Mouse (Mus musculus) erythroid progenitor cell, adult 5-6 weeks (primary cell): ENCODE measurements at regions not wholly inside any gene's neighbourhood (a gene's known extent, or its start where the extent isn't known, plus 50 kb on each side); places are given as distances from the start of the nearest gene placed in this dataset.

Experiments
- ATAC-seq: replicated peaks from 2 replicates; pipeline ENCODE4 v1.8.0; 2016; ENCODE audit warnings: moderate number of reproducible peaks, mild to moderate bottlenecking, moderate TSS enrichment, inconsistent platforms; ENCODE audit not compliant: poor library complexity, low FRiP score, severe bottlenecking

DNA sequence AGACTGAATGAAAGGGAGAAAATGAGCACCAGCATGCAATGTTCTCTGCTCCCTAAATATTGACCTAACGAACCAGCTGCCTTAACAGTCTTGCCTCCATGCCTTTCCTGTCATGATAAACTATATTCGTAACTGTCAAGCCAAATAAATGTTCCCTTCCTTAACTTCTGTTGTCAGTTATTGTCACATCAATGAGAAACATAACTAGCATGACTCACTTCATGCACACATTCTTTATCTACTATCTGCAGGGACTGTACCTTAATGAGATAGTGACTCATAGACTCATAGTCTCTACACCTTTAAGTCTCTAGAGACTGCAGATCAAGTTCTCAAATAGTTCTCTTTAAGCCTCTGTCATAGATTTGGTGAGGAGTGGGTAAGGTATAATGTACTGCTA lies 349.2 kb upstream of the Slc30a5 start:
- no peak for ATAC-seq

DNA sequence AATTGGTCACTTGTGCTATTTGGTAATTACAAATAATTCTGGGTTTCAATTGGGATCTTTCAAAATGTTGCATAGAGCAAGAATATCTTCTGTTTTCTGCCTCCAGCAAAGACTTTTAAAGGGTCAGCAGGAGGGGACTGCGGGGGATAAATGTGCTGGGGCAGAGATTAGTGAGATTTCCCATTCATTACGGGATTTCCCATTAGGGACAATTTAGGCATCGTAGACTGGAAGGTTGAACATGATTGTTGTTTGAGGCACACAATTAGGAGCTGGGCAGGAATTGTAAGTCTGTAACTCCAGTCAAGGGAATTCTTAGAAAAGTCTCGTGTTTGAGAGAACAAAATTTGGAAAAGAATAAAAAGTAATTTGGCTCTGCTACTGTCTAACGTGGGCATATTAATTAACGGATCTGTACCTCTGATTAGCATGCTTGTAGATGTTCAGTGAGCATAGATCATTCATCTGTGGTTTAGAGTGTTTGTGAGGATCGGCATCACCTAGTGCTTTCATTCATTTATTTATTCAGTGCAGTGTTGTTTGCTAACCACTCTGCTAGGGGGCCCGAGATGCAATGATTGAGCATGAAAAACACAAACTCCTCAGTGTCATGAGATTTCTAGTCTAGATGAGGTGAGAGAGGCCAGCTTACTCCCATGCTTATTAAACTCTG lies 341.9 kb upstream of the Slc30a5 start:
- no peak for ATAC-seq

- no peak for ATAC-seq
Measured at GRCm38 (mm10) chr13:101161768-101162167, 328.5 kb upstream of the Slc30a5 start.

- no peak for ATAC-seq
Measured at GRCm38 (mm10) chr13:101159878-101160277, 326.7 kb upstream of the Slc30a5 start.

GRCm38 (mm10) chr13:101153760-101154159 lies 320.5 kb upstream of the Slc30a5 start:
- ATAC-seq = no peak

DNA sequence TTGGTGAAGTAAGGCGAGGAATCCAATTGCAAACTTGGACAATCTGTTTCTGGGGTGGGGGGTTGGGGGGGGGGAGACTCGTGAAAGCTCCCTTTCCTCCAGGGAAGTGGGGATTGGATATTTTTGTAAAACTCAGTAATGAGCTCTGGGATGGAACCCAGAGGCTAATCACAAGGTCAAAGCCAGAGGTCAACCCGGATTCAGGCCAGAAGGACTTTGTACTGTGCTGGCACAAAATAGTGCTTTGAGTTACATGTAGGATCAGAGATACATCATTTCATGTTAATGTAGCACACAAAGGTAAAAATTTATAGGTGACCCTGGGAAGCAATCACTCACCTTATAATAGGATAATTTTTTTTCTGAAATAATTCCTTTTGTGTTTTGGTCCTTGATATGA lies 309.5 kb upstream of the Slc30a5 start:
- ATAC-seq = no peak

DNA sequence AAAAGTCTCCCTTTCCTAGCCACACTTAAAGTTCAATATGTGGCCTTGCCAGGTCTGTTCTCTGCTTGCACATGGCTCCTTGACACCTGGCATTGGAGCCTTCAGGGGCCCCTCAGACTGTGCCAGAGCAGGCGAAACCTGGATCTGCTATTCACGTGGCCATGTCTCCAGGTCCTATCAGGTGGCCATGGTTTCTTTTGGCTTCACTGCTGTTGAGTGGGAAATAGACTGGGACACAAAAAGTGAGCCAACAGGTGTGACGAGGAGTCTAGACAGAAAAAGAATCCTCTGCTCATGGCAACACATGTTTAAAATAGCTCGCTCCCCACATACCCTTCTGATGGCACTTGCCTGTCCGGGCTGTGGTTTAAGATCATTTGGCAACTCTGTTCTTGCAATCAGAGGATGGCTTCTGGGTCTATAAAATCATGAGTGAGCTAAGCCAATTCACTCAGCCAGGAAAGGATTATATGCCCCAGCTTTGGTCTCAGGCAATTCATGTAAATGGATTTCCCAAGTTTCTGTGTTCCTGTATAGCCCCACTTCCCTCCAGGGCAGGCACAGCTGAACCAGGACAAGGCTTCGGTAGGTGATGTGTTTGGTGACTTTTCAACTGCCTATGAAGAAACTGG lies 309.0 kb upstream of the Slc30a5 start:
- no peak for ATAC-seq

DNA sequence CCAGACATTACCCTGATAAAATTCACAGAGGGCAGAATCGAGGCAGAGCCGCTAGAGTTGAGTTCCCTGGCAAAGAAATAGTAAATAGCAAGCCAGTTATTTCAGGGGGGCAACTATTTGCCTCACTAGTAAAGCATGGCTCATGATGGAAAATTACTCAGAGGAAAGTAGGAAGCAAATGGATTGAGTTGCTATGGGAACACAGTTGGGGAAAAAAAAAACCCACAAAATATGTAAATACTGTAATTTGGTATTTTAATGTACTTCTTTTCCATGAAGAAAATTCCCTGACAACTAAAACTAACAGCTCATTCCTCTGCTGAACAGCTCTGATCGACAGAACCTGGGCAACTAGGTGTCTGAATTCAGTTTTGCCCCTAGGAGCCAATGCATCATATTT lies 296.2 kb upstream of the Slc30a5 start:
- no peak for ATAC-seq

DNA sequence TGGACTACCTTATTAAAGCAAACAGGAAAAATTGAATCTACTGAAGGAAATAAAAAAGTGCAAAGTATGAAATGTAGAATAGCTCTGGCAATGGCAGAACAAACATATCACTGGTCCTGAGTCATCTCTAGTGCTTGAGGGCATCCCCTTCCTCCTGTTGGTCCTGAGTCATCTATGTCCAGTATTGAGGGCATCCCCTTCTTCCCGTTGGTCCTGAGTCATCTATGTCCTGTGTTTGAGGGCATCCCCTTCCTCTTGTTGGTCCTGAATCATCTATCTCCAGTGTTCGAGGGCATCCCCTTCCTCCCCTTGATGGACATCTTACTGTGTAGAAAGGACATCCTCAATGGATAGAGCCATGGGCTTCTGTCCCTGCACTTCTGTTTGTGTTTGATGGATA lies 294.6 kb upstream of the Slc30a5 start:
- ATAC-seq = no peak

DNA sequence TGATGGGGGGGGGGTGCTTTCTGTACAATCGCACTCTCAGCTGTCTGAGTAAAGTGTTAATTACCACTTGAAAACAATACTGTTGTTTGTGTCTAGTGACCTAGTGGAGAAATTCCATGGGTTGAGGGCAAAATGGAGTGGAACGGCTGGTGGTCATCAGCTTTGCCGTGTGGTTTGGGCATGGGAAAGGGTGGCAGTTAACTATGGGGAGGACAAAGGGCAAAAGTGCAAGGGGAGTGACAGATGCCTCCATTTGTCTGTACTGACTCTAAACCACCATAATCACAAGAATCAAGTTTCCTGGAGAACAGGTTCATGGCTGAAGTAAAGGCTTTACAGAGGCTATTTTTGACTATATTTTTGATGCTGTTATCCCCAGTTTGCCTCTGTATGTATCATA lies 294.0 kb upstream of the Slc30a5 start:
- no peak for ATAC-seq

DNA sequence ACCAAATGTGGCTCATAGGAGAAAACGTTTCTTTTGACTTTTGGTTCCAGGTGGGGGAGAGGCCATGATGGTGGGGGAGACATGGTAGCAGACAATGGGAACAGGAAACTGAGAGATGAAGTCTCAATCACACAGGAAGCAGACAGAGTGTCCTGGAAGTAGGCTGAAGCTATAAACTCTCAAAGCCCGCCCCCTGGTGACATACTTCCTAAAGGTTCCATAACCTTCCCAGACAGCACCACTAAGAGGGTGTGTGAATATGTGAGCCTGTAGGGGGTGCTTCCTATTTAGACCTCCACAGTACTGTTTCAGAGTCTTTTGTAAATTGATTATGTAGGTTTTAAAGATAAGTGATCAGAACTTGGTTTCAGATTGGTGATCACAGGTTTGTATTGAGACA lies 284.1 kb upstream of the Slc30a5 start:
- no peak for ATAC-seq

DNA sequence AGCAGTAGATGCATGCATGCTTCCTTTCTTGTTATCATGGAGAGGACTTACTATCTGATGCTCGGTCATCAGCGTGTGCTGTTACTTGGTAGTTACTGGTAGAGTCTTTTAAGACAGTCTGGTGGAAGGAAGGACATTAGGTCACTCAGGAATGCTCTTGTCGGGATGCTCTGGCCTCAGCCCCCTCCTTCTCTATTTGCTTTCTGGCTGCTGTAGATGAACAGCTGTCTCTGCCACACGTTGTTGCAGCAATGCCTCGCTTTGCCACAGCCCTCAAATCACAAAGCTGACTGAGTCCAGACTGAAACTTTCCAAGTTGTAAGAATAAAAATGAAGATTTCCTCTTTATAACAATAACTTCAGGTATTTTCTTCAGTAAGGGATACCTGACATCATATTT lies 282.1 kb upstream of the Slc30a5 start:
- ATAC-seq = no peak

DNA sequence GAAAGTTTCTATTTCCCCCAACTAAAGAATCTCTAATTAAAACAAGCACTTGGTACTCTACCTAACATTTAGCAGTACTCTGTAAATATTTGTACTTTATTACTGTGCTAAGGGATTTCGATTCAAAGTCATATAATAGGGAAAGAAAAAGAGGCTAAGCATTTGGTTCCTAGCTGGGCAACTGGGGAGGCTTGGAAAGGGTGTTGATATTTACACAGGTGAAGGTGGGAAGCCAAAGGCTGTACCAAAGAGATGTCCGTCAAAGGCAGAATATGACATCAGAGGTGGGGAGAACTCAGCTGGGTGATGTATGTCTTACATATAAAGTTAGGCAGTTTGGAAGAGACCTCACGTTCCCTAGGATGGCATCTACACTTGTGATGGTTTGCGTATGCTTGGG lies 278.9 kb upstream of the Slc30a5 start:
- ATAC-seq = no peak

DNA sequence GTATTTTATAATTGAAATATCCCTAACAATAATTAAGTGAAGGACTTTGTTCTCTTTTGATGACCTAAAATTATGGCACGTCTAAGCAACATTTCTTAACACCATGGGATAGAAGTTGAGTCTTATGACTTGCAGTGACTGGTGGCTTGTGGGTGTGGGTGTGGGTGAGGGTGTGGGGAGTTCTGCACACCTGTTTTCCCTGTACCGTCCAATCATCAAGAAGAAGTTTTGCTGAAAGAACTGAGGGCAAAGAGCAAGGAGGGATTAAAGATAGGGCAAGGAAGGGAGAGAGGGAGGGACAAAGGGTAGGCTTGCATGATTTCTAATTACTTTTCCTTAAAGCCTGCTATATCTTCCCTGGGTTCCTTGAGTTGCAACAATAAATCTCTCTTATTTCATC lies 278.5 kb upstream of the Slc30a5 start:
- no peak for ATAC-seq

DNA sequence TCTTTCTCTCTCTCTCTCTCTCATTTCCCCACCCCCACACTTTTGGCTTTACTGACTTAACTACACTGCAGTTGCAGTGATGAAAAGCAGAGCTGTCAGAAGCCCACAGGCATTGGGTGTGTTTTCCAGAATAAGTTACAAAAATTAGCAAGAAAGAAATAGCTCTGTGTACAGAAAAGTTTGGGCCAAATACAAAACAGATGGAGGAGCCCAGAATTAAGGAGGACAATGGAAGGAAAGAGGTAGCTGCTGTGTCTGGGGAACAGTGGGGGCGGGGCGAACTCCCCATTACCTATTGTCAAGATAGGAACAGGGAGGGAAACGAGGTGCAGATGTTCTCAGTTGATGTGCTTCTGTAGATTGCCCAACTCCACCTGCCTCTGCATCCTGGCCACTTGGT lies 267.4 kb upstream of the Slc30a5 start:
- no peak for ATAC-seq

GRCm38 (mm10) chr13:101096856-101097255 lies 263.6 kb upstream of the Slc30a5 start:
- no peak for ATAC-seq

DNA sequence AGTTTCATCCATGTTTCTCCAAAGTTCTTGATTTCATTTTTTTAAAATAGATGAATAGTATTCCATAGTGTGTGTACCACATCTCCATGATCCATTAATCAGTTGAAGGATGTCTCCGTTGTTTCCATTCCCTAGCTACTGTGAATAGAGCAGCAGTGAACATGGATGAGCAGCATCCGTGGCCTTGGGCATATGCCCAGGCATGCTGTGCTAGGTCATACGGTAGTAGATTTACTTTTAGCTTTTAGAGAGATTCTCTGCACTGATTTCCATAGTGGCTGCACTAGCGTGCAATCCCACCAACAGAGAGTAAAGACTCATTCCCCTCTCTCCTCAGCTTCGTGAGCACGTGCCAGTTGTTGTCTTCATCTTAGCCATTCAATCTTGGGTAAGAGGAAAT lies 263.0 kb upstream of the Slc30a5 start:
- no peak for ATAC-seq

DNA sequence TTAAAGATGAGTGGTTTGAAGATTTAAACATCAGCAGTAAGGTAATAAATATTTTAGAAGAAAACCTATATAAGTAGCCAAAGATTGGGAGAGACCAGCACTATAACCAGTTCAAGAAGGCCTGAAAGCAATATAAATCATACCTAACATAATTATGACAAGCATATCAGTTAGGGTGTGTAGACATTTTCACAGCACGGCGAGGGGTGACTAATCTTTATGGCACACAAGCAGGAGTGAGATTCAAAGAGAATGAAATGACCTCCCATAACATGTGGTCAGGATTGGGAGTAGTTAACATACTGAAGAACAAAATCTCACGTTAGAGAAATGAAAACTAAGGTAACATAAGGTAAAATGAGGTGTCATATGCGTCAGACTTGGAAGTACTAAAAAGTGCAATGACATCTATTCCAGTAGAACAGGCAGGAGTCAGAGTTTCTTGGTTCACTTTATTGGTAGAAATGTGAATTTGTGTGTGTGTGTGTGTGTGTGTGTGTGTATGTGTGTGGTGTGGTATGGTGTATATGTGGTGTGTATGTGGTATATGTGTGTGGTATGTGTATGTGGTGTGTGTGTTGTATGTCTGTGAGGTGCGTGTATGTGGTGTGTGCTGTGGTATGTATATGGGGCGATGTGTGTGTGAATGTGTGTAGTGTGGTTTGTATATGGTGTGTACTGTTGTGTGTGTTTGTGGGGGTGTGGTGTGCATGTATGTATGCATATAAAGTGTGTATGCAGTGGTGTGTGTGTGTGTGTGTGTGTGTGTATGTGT lies 262.0 kb upstream of the Slc30a5 start:
- no peak for ATAC-seq

DNA sequence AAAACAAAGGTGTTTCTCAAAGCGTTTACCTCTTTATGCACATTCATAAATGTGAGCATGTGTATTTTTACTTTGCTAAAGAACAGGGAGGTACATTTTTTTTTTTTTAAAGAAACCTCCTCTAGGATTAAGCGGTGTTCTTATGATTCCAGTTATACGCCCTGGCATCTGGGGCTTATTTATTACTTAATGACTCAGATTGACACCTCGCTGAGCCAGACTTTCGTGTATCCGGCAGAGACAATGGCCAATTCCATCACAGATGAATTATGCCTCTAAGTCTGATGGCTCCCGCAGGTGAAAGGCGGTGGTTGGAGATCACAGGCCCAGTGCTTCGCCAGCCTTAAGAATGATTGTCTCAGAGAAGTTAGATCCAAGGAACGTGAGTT lies 259.5 kb upstream of the Slc30a5 start:
- no peak for ATAC-seq

DNA sequence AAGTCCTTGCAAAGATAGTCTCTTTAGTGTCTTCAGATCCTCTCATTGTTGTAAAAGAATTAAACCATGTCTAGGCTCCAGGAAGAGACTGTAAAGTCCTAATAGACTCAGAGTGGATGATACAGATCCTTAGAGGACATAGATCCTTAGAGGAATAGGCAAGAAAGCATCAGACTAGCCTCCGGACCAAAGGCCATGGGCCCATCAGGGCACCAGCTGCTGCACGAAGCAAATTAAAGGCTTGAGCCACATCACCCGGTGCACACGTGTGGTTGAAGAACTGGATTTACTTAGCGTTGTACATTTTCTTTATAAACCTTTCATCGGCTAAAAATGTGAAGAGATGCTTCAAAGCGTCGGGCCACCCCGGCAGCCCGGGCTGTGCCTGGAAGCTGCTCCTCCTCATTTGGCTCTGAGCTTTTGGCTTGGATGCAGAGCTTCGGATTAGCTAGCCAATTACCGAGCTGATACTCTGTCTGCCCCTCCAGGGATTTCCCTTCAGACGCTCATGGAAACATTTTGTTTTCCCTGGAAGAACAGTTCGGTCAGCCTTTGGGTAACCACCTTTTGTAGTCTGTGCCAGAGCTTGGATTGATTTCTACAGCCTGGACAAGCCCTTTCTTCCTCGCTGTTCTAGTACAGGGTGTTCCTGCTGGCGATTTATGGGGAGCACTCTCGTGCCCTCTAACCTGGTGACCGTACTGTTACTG lies 259.0 kb upstream of the Slc30a5 start:
- ATAC-seq = no peak

GRCm38 (mm10) chr13:101085182-101085581 lies 252.0 kb upstream of the Slc30a5 start:
- no peak for ATAC-seq
